Mouse (Mus musculus) fat pad, adult 2 months (tissue): ENCODE results near the gene Gm38392.

Experiments
- DNase-seq: peaks from one replicate; pipeline ENCODE4 v3.0.0-alpha.2; 2011; ENCODE audit warnings: low read depth, low spot score; ENCODE audit errors: extremely low read depth

The Gm38392 gene

DNA sequence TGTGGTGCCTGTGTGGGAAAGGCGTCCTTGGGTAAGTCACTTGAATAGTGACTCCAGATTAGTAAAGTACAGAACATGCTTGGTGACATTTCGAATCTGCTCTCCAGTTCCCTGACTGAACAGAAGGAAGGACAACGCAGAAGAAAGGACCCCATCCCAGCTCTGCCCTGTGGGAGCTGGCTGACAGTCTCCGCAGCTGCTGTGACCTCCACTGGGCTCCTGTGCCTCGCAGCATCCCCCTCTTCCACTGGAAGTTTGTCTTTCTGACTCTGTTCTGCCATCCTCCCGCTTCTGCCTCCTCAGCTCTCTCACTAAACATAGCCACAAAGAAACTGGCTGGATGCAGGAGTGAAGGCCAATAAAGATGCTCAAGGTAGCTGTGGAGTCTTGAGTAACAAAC, 84.0 kb downstream of the Gm38392 start:
- no peak for DNase-seq

DNA sequence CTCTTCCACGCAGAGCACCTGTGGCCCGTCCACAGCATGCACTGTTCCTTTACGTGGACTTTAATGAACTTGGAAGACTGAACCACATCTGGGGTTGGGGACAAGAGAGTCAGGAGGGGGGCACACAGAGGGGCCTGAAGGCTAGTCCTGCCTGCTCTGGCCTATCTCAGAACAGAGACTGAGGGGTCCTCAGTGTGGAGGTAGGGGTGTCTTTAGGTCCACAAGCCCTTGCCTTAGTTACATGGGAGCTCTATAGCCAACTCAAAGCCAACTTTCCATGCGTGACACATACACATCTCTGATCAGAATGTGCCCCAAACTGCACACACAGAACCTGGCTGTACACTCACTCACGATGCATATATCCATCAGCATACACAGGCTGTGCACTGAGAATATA, 85.4 kb downstream of the Gm38392 start:
- no peak for DNase-seq

DNA sequence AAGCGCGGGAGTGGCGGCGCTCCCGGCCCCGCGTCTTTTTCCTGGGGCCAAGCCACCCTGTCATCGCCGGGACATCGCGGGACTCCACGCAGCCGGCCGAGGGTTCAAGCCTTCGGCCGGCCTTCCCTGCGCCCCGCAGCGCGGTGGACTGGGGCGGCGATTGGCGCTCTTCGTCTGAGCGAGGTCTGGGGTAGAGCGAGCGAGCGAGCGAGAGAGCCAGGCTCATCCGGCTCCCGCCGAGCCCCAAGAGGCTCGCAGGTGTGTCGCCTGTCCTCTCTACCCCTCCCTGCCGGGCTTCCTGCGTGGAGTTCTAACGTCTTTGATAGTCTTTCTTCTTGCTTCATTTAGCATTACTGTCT, 86.1 kb downstream of the Gm38392 start:
- DNase-seq: no peak

GRCm38 (mm10) chr3:88200161-88200971, 86.6 kb downstream of the Gm38392 start:
- DNase-seq: no peak

DNA sequence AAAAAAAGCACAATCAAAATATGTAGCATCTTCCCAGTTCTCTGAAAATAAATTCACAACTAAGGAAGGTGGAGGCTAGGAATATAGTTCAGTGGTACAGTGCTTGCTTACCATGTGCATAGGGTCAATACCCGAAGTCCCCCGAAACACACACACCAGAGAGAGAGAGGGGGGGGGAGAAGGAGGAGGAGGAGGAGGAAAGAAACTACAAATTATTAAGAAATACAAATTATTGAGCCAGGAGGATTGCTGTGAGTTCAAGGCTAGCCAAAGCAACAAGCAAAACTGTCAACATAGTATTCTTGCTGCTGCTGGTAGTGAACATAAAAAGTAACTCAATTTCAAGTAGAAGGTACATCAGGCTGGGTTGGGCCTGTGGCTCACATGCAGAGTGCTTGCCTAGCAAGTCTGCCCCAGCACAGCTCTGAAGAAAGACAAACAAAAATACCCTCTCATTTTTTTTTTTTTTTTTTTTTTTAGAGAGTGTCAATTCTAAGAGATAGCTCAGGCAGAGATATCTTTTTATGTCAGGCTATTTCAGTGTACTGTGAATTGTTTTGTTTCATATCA, 87.4 kb downstream of the Gm38392 start:
- DNase-seq: no peak

- no peak for DNase-seq
These were observed 88.4 kb downstream of the Gm38392 start for GRCm38 (mm10) chr3:88198505-88199020.

DNA sequence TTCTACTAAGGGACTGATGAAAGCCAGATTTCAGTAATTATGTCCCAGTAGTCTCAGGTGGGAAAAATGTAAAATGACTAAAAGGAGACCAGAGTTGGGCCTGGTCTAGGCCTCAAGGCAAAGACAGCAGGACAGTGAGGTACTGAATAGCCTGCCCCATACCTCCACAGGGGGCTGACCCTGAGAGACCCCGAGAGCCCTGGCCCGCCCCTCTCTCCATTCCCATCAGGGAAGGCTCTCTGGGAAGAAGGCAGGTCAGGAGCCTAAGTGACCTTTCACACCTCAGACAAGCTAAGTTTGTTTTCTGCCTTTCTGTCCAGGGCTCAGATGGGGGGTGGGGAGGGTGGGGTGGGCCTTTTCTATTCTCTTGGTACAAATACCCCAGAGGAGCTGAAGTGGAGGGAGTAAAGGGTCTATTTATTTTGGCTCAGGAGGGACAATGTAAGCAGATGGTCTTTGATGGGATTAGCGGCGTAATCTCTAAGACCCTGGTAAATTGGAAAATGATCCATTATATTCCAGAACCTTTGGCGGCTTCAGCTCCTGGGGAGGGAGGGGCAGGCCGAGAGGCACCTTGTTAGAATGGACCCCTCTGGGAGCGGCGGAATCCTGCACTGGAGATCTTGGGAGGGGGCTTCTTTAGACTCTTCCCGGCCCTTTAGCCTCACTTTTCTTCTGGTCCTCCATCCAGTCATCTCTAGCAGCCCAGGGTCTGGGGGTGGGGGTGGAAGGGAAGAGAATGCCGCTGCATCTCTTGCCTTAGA, 89.1 kb downstream of the Gm38392 start:
- DNase-seq: no peak
